Mouse (Mus musculus) liver, embryonic 14.5 days (tissue): ENCODE measurements around the gene Atp6v0a1. TPM values are rescaled to one million over a fixed set of nuclear protein-coding genes. Genes with fewer than 3 reads are reported as not detected.

Source experiments
- ATAC-seq: fragments of 200-750 bp; cut with Nextera tagmentation; 2 replicates; pipeline ENCODE4 v1.8.0; 2017; ENCODE audit warnings: moderate number of reproducible peaks, mild to moderate bottlenecking, moderate library complexity; ENCODE audit not compliant: insufficient read depth
- DNase-seq, 3 experiments: peaks; one replicate each; pipeline ENCODE4 v3.0.0-alpha.2; 2012 to 2013; ENCODE audit warnings: low read depth in 3 of 3, low spot score in 3 of 3
- H3K27ac ChIP-seq: fragments of 300-500 bp; sonication (generic); 2 replicates; pipeline ENCODE4 v1.5.1; 2014; ENCODE audit warnings: moderate library complexity, mild to moderate bottlenecking, control low read depth, inconsistent platforms
- H3K27me3 ChIP-seq: fragments of 300-500 bp; sonication (generic); 2 replicates; pipeline ENCODE4 v1.6.1; 2014; ENCODE audit warnings: mild to moderate bottlenecking, low read length, moderate library complexity; ENCODE audit not compliant: control insufficient read depth, insufficient read depth
- H3K36me3 ChIP-seq: fragments of 300-500 bp; sonication (generic); replicated peaks from 2 replicates; pipeline ENCODE4 v1.6.1; 2014; ENCODE audit warnings: low read depth; ENCODE audit not compliant: control insufficient read depth, insufficient read depth
- H3K4me1 ChIP-seq, 2 experiments: fragments of 200-500 bp in 1 of 2; fragments of 300-500 bp in 1 of 2; sonication (generic) in 1 of 2; replicated peaks; 2 replicates each; pipeline ENCODE4 v1.6.1; 2012 to 2014; ENCODE audit warnings: antibody characterized with exemption in 1 of 2, inconsistent platforms in 1 of 2, low read length in 1 of 2; ENCODE audit not compliant: control insufficient read depth in 2 of 2, insufficient read depth in 2 of 2
- H3K4me2 ChIP-seq: fragments of 300-500 bp; sonication (generic); 2 replicates; pipeline ENCODE4 v1.6.1; 2014; ENCODE audit warnings: low read depth, mild to moderate bottlenecking, control low read depth, moderate library complexity
- H3K4me3 ChIP-seq, 2 experiments: fragments of 200-500 bp in 1 of 2; fragments of 300-500 bp in 1 of 2; sonication (generic) in 1 of 2; 2 replicates each; pipeline ENCODE4 v1.5.1; 2012 to 2014; ENCODE audit warnings: low read depth in 2 of 2, low read length in 2 of 2, mild to moderate bottlenecking in 2 of 2, control low read depth in 1 of 2, inconsistent platforms in 1 of 2, moderate library complexity in 1 of 2; ENCODE audit not compliant: insufficient read depth in 1 of 2
- H3K9ac ChIP-seq: fragments of 300-500 bp; sonication (generic); replicated peaks from 2 replicates; pipeline ENCODE4 v1.6.1; 2014; ENCODE audit warnings: mild to moderate bottlenecking, control low read depth, moderate library complexity
- H3K9me3 ChIP-seq: fragments of 300-500 bp; sonication (generic); 2 replicates; pipeline ENCODE4 v1.6.1; 2016; ENCODE audit warnings: low read length, mixed read lengths; ENCODE audit not compliant: control insufficient read depth
- CTCF ChIP-seq: IDR thresholded peaks from 2 replicates; pipeline ENCODE4 v1.5.1; 2016; ENCODE audit warnings: antibody characterized with exemption, low read depth, control low read depth
- EP300 ChIP-seq: IDR thresholded peaks from 2 replicates; pipeline ENCODE4 v1.6.1; 2016; ENCODE audit warnings: antibody characterized with exemption, low read depth
- WGBS: fragments of 180-500 bp; shearing (Covaris S2); extraction: QIAGEN DNeasy Blood & Tissue Kit; methylation state at CpG from one replicate; pipeline ENCODE4 v1.1.7; 2014; ENCODE audit not compliant: insufficient replicate concordance; 5-methylcytosine and 5-hydroxymethylcytosine counted together
- polyA plus RNA-seq, 2 experiments: library from polyadenylated mRNA; depleted of rRNA in 1 of 2; stranded (reverse) in 1 of 2; unstranded in 1 of 2; fragments of >200 nt; fragmentation: Nextera tagmentation in 1 of 2; extraction: Ambion mirVana in 1 of 2; gene quantifications; 2 replicates each; pipeline versions ENCODE4 v1.2.1 to v1.2.3; 2012 to 2014

Atp6v0a1 gene
- polyA plus RNA-seq, 2 experiments: 29.5 to 37.8 TPM

DNA sequence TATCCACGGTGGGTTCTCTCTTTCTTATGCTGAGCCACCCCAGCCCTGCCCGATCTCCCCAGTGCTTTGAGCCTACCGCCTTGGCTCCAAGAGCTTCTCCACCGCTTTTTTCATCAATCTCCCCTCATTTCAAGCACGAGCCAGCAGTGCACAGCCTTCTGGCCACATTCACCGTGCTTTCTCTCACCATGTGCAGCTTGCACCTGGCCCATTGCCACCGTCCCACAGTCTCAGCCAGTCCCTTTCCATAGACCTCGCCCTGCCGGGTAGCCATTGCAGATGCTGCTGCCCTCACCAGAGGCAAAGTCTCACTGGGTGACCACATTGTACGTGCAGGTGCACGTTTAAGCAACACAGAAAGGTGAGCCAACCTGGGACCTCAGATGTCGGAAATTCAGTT, 14.1 kb downstream of the Atp6v0a1 start:
- WGBS: 89% methylated on average over 12 of the region's 12 CpGs
- Histone ChIP-seq H3K9ac (no peak overlapping the region), H3K27me3 (no peaks in the 10 kb centered on the region), H3K9me3 (no peaks in the 10 kb centered on the region), H3K27ac (no peak overlapping the region), H3K4me3 (no peak overlapping the region), H3K36me3 (peaks cover 85% of the 10 kb centered on the region), H3K4me2 (no peak overlapping the region), H3K4me1 (no peaks in the 10 kb centered on the region)
- ATAC-seq (no peak), DNase-seq (no peak)
- no peak for TF ChIP-seq CTCF
- no peak for TF ChIP-seq EP300

DNA sequence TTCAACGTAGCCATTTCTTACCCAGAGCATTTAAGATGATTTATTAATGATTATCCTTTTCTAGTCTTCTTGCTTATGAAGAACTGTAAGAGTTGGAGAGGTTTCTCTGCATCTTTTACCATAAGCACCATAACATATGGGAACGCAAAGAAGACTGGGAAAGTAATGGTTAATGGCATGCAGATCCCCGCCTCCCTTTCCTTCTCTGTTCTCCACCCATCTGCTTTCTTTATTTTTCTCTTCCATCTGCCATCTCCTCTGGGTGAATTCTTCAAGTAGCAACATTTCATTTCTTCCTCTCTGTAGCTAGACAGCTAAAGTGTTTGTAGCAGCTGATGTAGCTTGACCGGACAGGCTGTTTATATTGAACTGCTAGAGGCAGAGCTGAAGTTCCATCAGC, 14.7 kb downstream of the Atp6v0a1 start:
- Histone ChIP-seq H3K4me3 (no peak overlapping the region), H3K27ac (no peak overlapping the region), H3K9me3 (no peaks in the 10 kb centered on the region), H3K27me3 (no peaks in the 10 kb centered on the region), H3K36me3 (peaks cover 85% of the 10 kb centered on the region), H3K4me2 (no peak overlapping the region), H3K9ac (no peak overlapping the region), H3K4me1 (no peaks in the 10 kb centered on the region)
- TF ChIP-seq EP300 (no peak), CTCF (no peak)
- WGBS: 90% methylated on average over 4 of the region's 4 CpGs
- no peak for ATAC-seq
- DNase-seq: no peak

DNA sequence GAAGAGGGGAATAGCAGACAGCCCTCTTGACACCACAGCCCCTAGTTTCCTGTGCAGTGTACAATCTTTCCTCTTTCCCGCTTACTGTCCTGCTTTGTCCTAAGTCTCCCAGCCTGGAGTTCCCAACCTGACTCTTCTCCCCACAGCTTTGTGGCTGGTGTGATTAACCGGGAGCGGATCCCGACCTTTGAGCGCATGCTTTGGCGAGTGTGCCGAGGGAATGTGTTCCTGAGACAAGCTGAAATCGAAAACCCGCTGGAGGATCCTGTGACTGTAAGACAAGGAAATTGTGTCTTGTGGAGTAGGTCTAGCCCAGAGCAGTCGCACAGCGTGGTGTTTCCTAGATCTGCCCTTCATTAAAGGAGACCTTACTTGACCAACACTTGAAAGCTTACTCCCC, 17.9 kb downstream of the Atp6v0a1 start:
- H3K27ac ChIP-seq: no peak overlapping the region
- ATAC-seq: no peak
- H3K9ac ChIP-seq: no peak overlapping the region
- DNase-seq: no peak
- no peak overlapping the region for H3K4me2 ChIP-seq
- no peaks in the 10 kb centered on the region for H3K4me1 ChIP-seq
- no peaks in the 10 kb centered on the region for H3K27me3 ChIP-seq
- 84% methylated on average over 11 of the region's 11 CpGs for WGBS
- TF ChIP-seq EP300 (no peak), CTCF (no peak)
- H3K4me3 ChIP-seq: no peak overlapping the region
- no peaks in the 10 kb centered on the region for H3K9me3 ChIP-seq
- peaks cover 82% of the 10 kb centered on the region for H3K36me3 ChIP-seq

DNA sequence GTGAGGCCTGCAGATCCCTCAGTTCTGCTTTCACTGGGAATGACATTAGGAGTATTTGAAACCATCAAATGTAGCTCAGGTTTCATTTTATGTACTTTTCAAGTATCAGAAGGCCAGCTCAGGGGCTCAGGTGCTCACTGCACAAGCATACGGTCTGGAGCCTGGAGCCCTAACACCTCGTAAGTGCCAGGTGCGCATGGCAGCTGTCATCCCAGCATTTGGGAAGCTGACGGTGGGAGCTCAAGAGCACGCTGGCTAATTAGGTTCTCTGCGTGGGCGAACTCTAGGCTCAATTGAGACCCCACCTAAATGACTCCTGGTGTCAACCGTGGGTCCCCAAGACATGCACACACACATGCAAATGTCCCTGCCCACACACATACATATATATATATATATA, 20.1 kb downstream of the Atp6v0a1 start:
- H3K27ac ChIP-seq: no peak overlapping the region
- H3K4me1 ChIP-seq: no peaks in the 10 kb centered on the region
- TF ChIP-seq CTCF (no peak), EP300 (no peak)
- no peak overlapping the region for H3K9ac ChIP-seq
- no peak overlapping the region for H3K4me2 ChIP-seq
- H3K4me3 ChIP-seq: no peak overlapping the region
- no peaks in the 10 kb centered on the region for H3K27me3 ChIP-seq
- no peaks in the 10 kb centered on the region for H3K9me3 ChIP-seq
- peaks cover 87% of the 10 kb centered on the region for H3K36me3 ChIP-seq
- WGBS: 91% methylated on average over 8 of the region's 8 CpGs
- ATAC-seq (no peak), DNase-seq (no peak)

DNA sequence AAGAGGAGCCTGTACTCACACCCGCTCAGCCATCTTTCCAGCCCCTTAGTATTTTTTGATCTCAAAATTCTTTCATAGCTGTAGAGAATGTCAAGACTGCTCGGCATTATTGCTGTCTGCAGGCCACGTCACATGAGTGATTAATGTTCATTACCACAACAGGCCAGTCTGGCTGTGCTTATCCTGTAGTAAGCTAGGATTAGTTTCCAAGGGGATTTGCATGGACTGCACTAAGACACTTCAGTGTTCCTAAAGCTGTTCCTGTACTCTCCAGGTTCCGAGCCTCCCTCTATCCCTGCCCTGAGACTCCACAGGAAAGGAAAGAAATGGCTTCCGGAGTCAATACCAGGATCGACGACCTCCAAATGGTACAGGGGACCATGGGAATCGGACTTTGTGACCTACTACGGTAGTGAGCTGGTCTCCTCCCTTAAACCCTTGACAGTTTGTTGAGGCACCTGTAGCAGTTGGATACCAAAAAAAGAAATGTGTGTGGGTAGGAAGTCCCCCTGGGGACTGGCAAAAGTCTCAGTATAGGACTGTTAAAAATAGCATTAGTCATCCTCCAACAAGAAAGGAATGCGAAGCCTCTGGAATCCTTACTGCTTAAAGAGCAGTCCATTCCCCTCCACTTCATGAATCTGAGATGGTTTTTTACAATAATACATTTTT, 21.0 kb downstream of the Atp6v0a1 start:
- no peaks in the 10 kb centered on the region for H3K9me3 ChIP-seq
- no peak overlapping the region for H3K27ac ChIP-seq
- H3K4me3 ChIP-seq: no peak overlapping the region
- TF ChIP-seq EP300: no peak
- TF ChIP-seq CTCF: no peak
- H3K27me3 ChIP-seq: no peaks in the 10 kb centered on the region
- H3K9ac ChIP-seq: no peak overlapping the region
- no peak overlapping the region for H3K4me2 ChIP-seq
- WGBS: 92% methylated on average over 10 of the region's 10 CpGs
- ATAC-seq (no peak), DNase-seq (no peak)
- H3K4me1 ChIP-seq: no peaks in the 10 kb centered on the region
- peaks cover 88% of the 10 kb centered on the region for H3K36me3 ChIP-seq
